Mouse (Mus musculus) brain, adult 2 months (tissue): Measurements from ENCODE around the gene Gpr35.

Experiments used
- DNase-seq: peaks from one replicate; pipeline ENCODE4 v3.0.0; 2011; ENCODE audit warnings: low read depth, low spot score

Gpr35 gene

GRCm38 (mm10) chr1:92950607-92951006, at the start of gene Gpr35:
Gene Gpr35 (plus strand): TSS chr1:92950865.
- DNase-seq = no peak

GRCm38 (mm10) chr1:92902786-92903185, 47.9 kb upstream of the Gpr35 start, which contains the start of gene Ankmy1:
Gene Ankmy1 (minus strand): TSS chr1:92902906.
- DNase-seq = peak; percentile 75

GRCm38 (mm10) chr1:92903627-92904026, 47.0 kb upstream of the Gpr35 start:
- DNase-seq = peak; percentile 83

- DNase-seq = no peak
Observed at GRCm38 (mm10) chr1:92905703-92906310, 44.9 kb upstream of the Gpr35 start.

GRCm38 (mm10) chr1:92906779-92907631, 43.7 kb upstream of the Gpr35 start, which contains the start of gene Dusp28:
Gene Dusp28 (plus strand): TSS chr1:92906981.
- DNase-seq = peak; percentile 97

GRCm38 (mm10) chr1:92907632-92908360, 42.9 kb upstream of the Gpr35 start:
- peak; percentile 27 for DNase-seq

GRCm38 (mm10) chr1:92908664-92909063, 42.0 kb upstream of the Gpr35 start:
- no peak for DNase-seq

- DNase-seq = peak; percentile 40
Observed at GRCm38 (mm10) chr1:92909068-92909467, 41.6 kb upstream of the Gpr35 start.

GRCm38 (mm10) chr1:92910239-92910885, 40.3 kb upstream of the Gpr35 start, which contains the start of gene Rnpepl1:
Gene Rnpepl1 (plus strand): TSS chr1:92910783.
- peak; percentile 94 for DNase-seq

- DNase-seq = peak; percentile 90
Observed at GRCm38 (mm10) chr1:92910925-92911720, 39.5 kb upstream of the Gpr35 start.

- DNase-seq = peak; percentile 49
Observed at GRCm38 (mm10) chr1:92911721-92912138, 38.9 kb upstream of the Gpr35 start.

- no peak for DNase-seq
Observed at GRCm38 (mm10) chr1:92912286-92912685, 38.4 kb upstream of the Gpr35 start.

- DNase-seq = no peak
Observed at GRCm38 (mm10) chr1:92914239-92914638, 36.4 kb upstream of the Gpr35 start.

GRCm38 (mm10) chr1:92914993-92915392, 35.7 kb upstream of the Gpr35 start:
- DNase-seq = no peak

GRCm38 (mm10) chr1:92916725-92917124, 33.9 kb upstream of the Gpr35 start:
- DNase-seq = no peak

GRCm38 (mm10) chr1:92919151-92919550, 31.5 kb upstream of the Gpr35 start:
- no peak for DNase-seq

GRCm38 (mm10) chr1:92919775-92920174, 30.9 kb upstream of the Gpr35 start:
- DNase-seq = no peak

GRCm38 (mm10) chr1:92920474-92921200, 30.0 kb upstream of the Gpr35 start:
- no peak for DNase-seq

GRCm38 (mm10) chr1:92921496-92921895, 29.2 kb upstream of the Gpr35 start:
- DNase-seq = no peak

- DNase-seq = no peak
Observed at GRCm38 (mm10) chr1:92930171-92930706, 20.4 kb upstream of the Gpr35 start.
